Mouse (Mus musculus): ENCODE measurements around the gene Baz1b. TPM values are rescaled to one million over a fixed set of nuclear protein-coding genes. Genes with fewer than 3 reads are reported as not detected.

Gene Baz1b
- polyA plus RNA-seq, 1 experiment from 2014 or later, result 30.5 TPM

- Histone ChIP-seq H3K9ac (no peak overlapping the region), H3K4me1 (no peaks in the 10 kb centered on the region), H3K27me3 (replicated peaks) (no peaks in the 10 kb centered on the region), H3K4me2 (no peak overlapping the region), H3K4me3 (no peak overlapping the region), H3K27ac (no peak overlapping the region), H3K9me3 (no peaks in the 10 kb centered on the region; the same call in 1 of the 2 replicates), H3K36me3 (replicated peaks) (peaks cover 46% of the 10 kb centered on the region)
- no peak for ATAC-seq (replicated peaks)
- 70% methylated on average over 6 of the region's 6 CpGs for WGBS
Observed at GRCm38 (mm10) chr5:135181776-135182175, 5.3 kb upstream of the Baz1b start.

- 70% methylated on average over 8 of the region's 8 CpGs for WGBS
- Histone ChIP-seq H3K9me3 (no peaks in the 10 kb centered on the region; the same call in 1 of the 2 replicates), H3K4me1 (peaks cover 3% of the 10 kb centered on the region; the same call in 1 of the 2 replicates), H3K4me2 (no peak overlapping the region), H3K27me3 (replicated peaks) (no peaks in the 10 kb centered on the region), H3K4me3 (no peak overlapping the region), H3K36me3 (replicated peaks) (peaks cover 39% of the 10 kb centered on the region), H3K27ac (no peak overlapping the region), H3K9ac (no peak overlapping the region)
- ATAC-seq (replicated peaks), result no peak
Observed at GRCm38 (mm10) chr5:135183131-135183861, 3.8 kb upstream of the Baz1b start.

DNA sequence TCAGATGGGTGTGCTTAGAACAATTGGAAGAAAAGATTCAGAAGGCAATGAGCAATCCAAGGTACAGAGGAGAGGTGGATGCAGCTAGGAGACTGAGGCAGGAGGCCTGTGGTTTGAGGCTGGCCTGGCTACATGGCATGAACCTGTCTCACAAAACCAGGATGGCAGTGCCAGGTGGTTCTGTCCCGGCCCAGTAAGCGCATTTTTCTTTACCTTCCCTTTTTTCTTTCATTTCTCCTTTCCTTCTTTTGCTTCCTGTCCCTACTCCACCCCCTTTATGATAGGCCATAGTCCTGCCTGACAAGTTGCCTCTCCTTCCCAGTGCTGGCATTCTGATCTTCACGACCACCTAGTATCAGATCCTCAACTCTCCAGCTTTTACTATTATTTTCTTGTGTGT, 2.0 kb upstream of the Baz1b start:
- no peaks in the 10 kb centered on the region; the same call in 1 of the 2 replicates for H3K9me3 ChIP-seq
- no peak overlapping the region for H3K9ac ChIP-seq
- H3K27ac ChIP-seq, result no peak overlapping the region
- WGBS, result 96% methylated on average over 3 of the region's 3 CpGs
- H3K4me2 ChIP-seq, result no peak overlapping the region
- H3K36me3 ChIP-seq (replicated peaks), result peaks cover 25% of the 10 kb centered on the region
- H3K4me3 ChIP-seq, result no peak overlapping the region
- peaks cover 20% of the 10 kb centered on the region for H3K4me1 ChIP-seq
- ATAC-seq (replicated peaks), result no peak
- no peaks in the 10 kb centered on the region for H3K27me3 ChIP-seq (replicated peaks)

DNA sequence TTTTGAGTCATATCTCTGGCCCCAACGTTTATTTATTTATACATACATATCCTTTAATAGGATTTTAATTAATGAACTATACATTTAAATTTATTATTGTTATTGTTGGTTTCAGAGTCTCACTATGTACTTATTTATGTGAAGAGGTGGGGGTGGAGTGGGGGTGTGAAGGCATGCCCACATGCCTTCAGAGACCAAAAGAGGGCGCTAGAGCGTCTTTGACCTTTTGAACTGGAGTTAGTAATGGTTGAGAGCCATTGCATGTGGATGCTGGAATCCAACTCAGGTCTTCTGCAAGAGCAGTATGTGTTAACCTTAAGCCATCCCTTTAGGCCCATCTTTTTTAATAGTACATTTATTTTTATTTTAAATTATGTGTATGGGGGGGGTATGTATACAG, 1.5 kb upstream of the Baz1b start:
- H3K9me3 ChIP-seq, result no peaks in the 10 kb centered on the region; the same call in 1 of the 2 replicates
- no peak overlapping the region for H3K4me3 ChIP-seq
- H3K9ac ChIP-seq, result no peak overlapping the region
- peaks cover 20% of the 10 kb centered on the region for H3K36me3 ChIP-seq (replicated peaks)
- H3K27me3 ChIP-seq (replicated peaks), result no peaks in the 10 kb centered on the region
- no peak overlapping the region for H3K4me2 ChIP-seq
- 34% methylated on average over 3 of the region's 3 CpGs for WGBS
- H3K4me1 ChIP-seq, result peaks cover 26% of the 10 kb centered on the region
- ATAC-seq (replicated peaks), result no peak
- H3K27ac ChIP-seq, result no peak overlapping the region

GRCm38 (mm10) chr5:135186231-135186620, 838 bp upstream of the Baz1b start:
- Histone ChIP-seq H3K9ac (peak overlapping the region; percentile 30), H3K36me3 (replicated peaks) (peaks cover 13% of the 10 kb centered on the region), H3K4me2 (peak overlapping the region; percentile 65), H3K4me1 (peaks cover 27% of the 10 kb centered on the region), H3K27ac (peak overlapping the region; percentile 93), H3K4me3 (peak overlapping the region; percentile 93), H3K27me3 (replicated peaks) (no peaks in the 10 kb centered on the region), H3K9me3 (no peaks in the 10 kb centered on the region; the same call in 1 of the 2 replicates)
- peak; percentile 11 for ATAC-seq (replicated peaks)
- 24% methylated on average over 10 of the region's 10 CpGs for WGBS

- peak; percentile 62 for ATAC-seq (replicated peaks)
- whole genome bisulfite sequencing, result under 1% methylated on average over 84 of the region's 102 CpGs
Observed at GRCm38 (mm10) chr5:135187349-135188213, 517 bp downstream of the Baz1b start.

DNA sequence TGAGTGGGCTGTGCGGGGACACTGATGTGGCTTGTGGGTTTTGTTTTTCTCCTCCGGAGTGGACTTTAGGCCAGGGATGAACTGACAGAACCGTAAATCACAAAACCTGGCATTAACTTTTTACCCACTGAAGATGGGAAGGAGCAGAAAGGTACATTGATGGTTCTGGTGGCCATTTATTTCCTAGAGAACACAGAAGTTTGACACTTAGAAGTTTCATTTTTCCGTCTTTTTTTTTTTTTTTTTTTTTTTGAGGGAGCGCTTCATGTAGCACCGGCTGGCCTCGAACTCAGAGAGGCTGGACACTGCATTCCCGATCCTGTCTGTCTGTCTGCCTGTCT, 1.1 kb downstream of the Baz1b start:
- peaks cover 42% of the 10 kb centered on the region for H3K4me1 ChIP-seq
- H3K4me3 ChIP-seq, result peak overlapping the region; percentile 93
- H3K9me3 ChIP-seq, result no peaks in the 10 kb centered on the region; the same call in 1 of the 2 replicates
- H3K27me3 ChIP-seq (replicated peaks), result no peaks in the 10 kb centered on the region
- no peak for ATAC-seq (replicated peaks)
- peak overlapping the region; percentile 93 for H3K27ac ChIP-seq
- 4% methylated on average over 8 of the region's 8 CpGs for whole genome bisulfite sequencing
- H3K9ac ChIP-seq, result peak overlapping the region; percentile 85
- no peaks in the 10 kb centered on the region for H3K36me3 ChIP-seq (replicated peaks)
- peak overlapping the region; percentile 65 for H3K4me2 ChIP-seq

More at GRCm38 (mm10) chr5:135187349-135188213, 517 bp downstream of the Baz1b start:
- Histone ChIP-seq H3K4me1 (peaks cover 37% of the 10 kb centered on the region), H3K27me3 (replicated peaks) (no peaks in the 10 kb centered on the region), H3K4me2 (peak overlapping the region; percentile 65), H3K36me3 (replicated peaks) (peaks cover 5% of the 10 kb centered on the region; the same call in 1 of the 2 replicates), H3K27ac (peak overlapping the region; percentile 93), H3K4me3 (peak overlapping the region; percentile 93), H3K9ac (peak overlapping the region; percentile 85), H3K9me3 (no peaks in the 10 kb centered on the region; the same call in 1 of the 2 replicates)

- WGBS, result 58% methylated on average over 2 of the region's 2 CpGs
- ATAC-seq (replicated peaks), result no peak
Observed at GRCm38 (mm10) chr5:135189281-135190022, 2.4 kb downstream of the Baz1b start.

DNA sequence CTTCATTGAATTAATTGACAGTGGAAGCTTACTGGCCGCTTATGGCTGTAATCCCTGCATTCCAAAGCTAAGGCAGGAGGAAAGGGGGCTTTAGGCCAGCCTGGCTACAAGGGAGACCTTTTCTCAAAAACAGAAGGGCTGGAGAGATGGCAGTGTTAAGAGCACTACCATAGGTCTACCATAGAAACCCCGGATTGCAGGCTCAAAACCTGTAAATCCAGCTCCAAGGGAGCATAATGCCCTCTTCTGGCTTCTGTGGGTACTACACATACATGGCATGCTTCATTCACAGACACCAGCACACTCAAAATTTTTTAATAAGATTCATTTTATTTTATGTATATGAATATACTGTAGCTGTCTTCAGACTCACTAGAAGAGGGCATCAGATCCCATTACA, 4.6 kb downstream of the Baz1b start:
- no peak overlapping the region for H3K27ac ChIP-seq
- ATAC-seq (replicated peaks), result no peak
- WGBS, result 25% methylated on average over 2 of the region's 2 CpGs
- H3K4me2 ChIP-seq, result no peak overlapping the region
- peaks cover 42% of the 10 kb centered on the region for H3K4me1 ChIP-seq
- H3K4me3 ChIP-seq, result no peak overlapping the region
- H3K9me3 ChIP-seq, result no peaks in the 10 kb centered on the region
- H3K9ac ChIP-seq, result no peak overlapping the region
- H3K36me3 ChIP-seq (replicated peaks), result 0 out of 2 replicates have a peak, but pooled peaks cover 3% of the 10 kb centered on the region
- H3K27me3 ChIP-seq (replicated peaks), result no peaks in the 10 kb centered on the region

More at GRCm38 (mm10) chr5:135189281-135190022, 2.4 kb downstream of the Baz1b start:
- Histone ChIP-seq H3K4me2 (peak overlapping the region; percentile 65), H3K4me3 (peak overlapping the region; percentile 93), H3K4me1 (peaks cover 42% of the 10 kb centered on the region), H3K27me3 (replicated peaks) (no peaks in the 10 kb centered on the region), H3K9ac (peak overlapping the region; percentile 85; the same call in 1 of the 2 replicates), H3K9me3 (no peaks in the 10 kb centered on the region; the same call in 1 of the 2 replicates), H3K36me3 (replicated peaks) (no peaks in the 10 kb centered on the region), H3K27ac (no peak overlapping the region)

DNA sequence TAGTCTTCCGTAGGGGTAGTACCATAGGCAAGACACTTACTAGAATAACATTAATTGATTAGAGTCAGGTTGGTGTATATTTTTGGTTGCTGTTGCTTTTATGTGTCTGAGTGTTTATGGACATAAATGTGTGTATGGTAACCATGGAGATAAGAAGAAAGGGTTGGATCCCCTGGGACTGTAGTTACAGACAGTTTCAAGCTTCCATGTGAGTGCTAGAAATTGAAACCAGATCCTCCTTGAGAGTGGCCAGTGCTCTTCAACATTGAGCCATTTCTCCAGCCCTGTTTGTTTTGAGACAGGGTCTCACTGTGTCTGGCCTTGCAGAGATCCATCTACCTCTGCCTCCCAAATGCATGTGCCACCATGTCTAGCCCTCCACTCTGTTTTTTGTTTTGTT, 5.4 kb downstream of the Baz1b start:
- H3K4me2 ChIP-seq, result no peak overlapping the region
- WGBS, result 91% methylated on average over 1 of the region's 1 CpGs
- no peak overlapping the region for H3K27ac ChIP-seq
- no peaks in the 10 kb centered on the region for H3K9me3 ChIP-seq
- no peak overlapping the region for H3K9ac ChIP-seq
- H3K36me3 ChIP-seq (replicated peaks), result 0 out of 2 replicates have a peak, but pooled peaks cover 3% of the 10 kb centered on the region
- no peak for ATAC-seq (replicated peaks)
- no peaks in the 10 kb centered on the region for H3K27me3 ChIP-seq (replicated peaks)
- H3K4me3 ChIP-seq, result no peak overlapping the region
- H3K4me1 ChIP-seq, result peaks cover 42% of the 10 kb centered on the region

- Histone ChIP-seq H3K27ac (no peak overlapping the region), H3K4me3 (no peak overlapping the region), H3K4me1 (peaks cover 15% of the 10 kb centered on the region), H3K36me3 (replicated peaks) (peaks cover 12% of the 10 kb centered on the region; the same call in 1 of the 2 replicates), H3K4me2 (no peak overlapping the region), H3K9me3 (no peaks in the 10 kb centered on the region), H3K9ac (no peak overlapping the region), H3K27me3 (replicated peaks) (no peaks in the 10 kb centered on the region)
- WGBS, result 89% methylated on average over 6 of the region's 6 CpGs
- ATAC-seq (replicated peaks), result no peak
Observed at GRCm38 (mm10) chr5:135196367-135196766, 9.3 kb downstream of the Baz1b start.

- no peak for ATAC-seq (replicated peaks)
- no peak overlapping the region for H3K9ac ChIP-seq
- no peaks in the 10 kb centered on the region for H3K9me3 ChIP-seq
- H3K4me2 ChIP-seq, result no peak overlapping the region
- whole genome bisulfite sequencing, result 91% methylated on average over 3 of the region's 3 CpGs
- H3K27ac ChIP-seq, result no peak overlapping the region
- H3K36me3 ChIP-seq (replicated peaks), result peaks cover 30% of the 10 kb centered on the region
- no peaks in the 10 kb centered on the region for H3K27me3 ChIP-seq (replicated peaks)
- H3K4me1 ChIP-seq, result no peaks in the 10 kb centered on the region
- no peak overlapping the region for H3K4me3 ChIP-seq
Observed at GRCm38 (mm10) chr5:135202763-135203162, 15.7 kb downstream of the Baz1b start.
